Mouse (Mus musculus) CD4-positive, CD25-positive, alpha-beta regulatory T cell, adult 4 months (primary cell): ENCODE results near the gene Calb2. TPM values are rescaled to one million over a fixed set of nuclear protein-coding genes. Genes with fewer than 3 reads are reported as not detected.

Source experiments
- ATAC-seq: one replicate; pipeline ENCODE4 v1.8.0; 2017
- polyA plus RNA-seq, 2 experiments: library from polyadenylated mRNA; unstranded; fragments of 100-300 nt; shearing (Covaris generic); gene quantifications; one replicate each; pipeline ENCODE4 v1.2.1; 2017

Calb2 gene
- polyA plus RNA-seq, 2 experiments from 2014 or later, result not detected

DNA sequence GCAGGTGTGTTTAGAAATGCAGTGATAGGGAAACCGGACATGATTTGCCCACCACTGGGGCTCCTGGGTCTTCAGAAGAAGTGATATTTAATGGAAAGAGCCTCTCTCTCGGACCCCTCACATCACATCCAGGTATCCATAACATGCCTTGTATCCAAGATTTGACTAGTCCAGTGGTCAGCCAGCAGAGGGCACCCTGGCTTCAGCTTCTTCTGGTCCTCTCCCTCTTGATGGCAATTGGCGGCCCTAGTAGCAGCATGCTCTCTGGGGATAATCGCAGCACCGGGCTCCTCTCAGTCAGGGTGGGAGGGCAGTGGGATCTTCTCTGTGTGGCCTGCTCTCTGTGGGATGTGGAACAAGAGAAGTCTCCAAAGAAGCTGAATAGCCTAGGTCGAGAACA, 48.3 kb downstream of the Calb2 start:
- no peak for ATAC-seq

DNA sequence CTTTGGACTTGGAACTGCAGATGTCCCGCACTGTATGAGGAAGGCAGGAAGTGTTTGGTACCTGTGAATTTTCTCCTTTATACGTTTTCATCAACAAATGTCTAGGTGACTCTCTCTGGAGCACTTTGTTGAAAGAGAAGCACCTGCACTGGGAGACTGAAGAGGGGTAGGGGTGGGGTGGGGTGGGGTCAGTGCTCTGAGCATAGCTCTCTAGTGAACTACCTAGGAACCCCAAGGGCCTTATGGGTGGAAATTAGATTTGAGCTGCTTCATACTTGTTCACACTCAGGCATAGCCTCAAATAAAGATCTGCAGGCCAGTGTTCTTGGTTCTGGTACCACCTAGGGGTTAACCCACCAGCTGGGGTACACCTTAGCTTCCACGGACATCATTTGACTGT, 65.4 kb downstream of the Calb2 start, which contains the start of gene Gm17720:
Gm17720 (minus strand) TSS at position 101 of the 400 bp plus-strand sequence.
- no peak for ATAC-seq

DNA sequence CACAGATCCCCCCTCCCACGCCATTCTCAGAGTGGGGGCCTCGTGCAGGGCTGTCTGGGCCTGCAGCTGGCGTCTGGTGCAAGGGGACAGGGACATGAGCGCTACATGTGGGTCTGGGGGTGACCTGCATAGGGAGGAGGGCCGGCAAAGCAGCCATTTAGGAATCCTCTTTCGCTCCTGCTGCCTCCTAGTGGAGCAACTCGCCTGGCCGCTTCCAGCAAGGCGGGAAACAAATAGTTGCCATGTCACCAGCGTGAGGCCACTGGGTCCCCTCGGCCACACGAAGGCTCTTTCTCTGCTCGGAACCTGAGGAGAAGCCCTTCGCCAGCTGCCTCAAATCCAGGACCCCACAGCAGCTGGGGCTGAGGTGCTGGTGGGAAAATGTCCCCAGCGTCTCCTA, 66.3 kb downstream of the Calb2 start:
- ATAC-seq, result no peak

DNA sequence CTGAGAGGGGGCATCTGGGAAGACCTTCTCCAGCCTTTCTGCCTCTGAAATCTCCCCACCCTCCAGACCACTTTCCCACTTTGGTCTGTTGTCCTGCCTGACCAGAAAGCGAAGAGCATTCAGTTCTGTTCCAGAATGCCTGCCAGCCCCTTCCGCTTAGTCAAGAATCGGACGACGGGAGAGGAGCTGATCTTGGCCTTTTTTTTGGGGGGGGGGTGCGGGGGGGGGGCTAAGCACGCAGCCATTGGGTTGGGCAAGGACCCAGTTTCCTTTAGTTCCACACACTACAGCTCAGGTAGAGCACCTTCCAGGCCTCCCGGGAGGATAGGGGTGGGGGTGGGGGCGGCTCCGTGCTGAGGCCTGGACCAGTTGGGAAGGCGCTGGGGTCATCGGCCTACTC, 67.1 kb downstream of the Calb2 start, which contains the start of gene Gm21964:
Gm21964 (plus strand) TSS at position 301 of the 400 bp plus-strand sequence.
- no peak for ATAC-seq

DNA sequence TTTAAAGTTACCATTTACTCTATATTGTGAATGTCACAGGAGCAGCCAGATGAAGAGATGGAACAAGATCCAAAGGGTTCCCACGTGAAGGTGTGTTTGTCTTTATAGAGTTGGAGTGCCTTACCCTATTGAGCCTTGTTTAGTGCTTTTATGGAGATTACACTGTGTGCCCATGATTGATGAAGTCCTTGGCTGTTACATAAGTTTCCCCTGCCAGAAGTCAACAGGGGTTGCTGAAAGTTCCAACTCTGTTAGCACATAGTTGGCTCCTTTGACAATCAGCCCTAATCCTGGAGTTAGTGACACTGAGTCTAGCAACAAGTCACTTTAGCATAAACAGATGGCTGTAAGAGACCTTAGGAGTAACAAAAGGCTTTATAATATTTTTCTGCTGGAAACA, 76.1 kb downstream of the Calb2 start:
- ATAC-seq, result no peak

Other genes starting within 250 kb of the Calb2 start
- not detected for gene Marveld3, start 206.0 kb downstream of the Calb2 start, polyA plus RNA-seq
- not detected for gene Tat, start 177.8 kb downstream of the Calb2 start, polyA plus RNA-seq
- not detected for gene Chst4, start 128.5 kb downstream of the Calb2 start, polyA plus RNA-seq
- 1 to 10 TPM; 2.3 to 4.1 TPM for gene Zfp612, start 88.5 kb downstream of the Calb2 start, polyA plus RNA-seq
- gene Gm21964, start 67.0 kb downstream of the Calb2 start, polyA plus RNA-seq, result not detected
- not detected for gene Gm17720, start 65.5 kb downstream of the Calb2 start, polyA plus RNA-seq
- 10 to 100 TPM in 1 of 2 experiments, 1 to 10 TPM in 1; 7.2 to 10.7 TPM for gene Cmtr2, start 47.5 kb upstream of the Calb2 start, polyA plus RNA-seq
- under 1 TPM in 1 of 2 experiments, not detected in 1; 0.01 TPM for gene Hydin, start 98.8 kb upstream of the Calb2 start, polyA plus RNA-seq